ENCODE assay signal across 12 mouse cellular contexts in the genomic region with DNA sequence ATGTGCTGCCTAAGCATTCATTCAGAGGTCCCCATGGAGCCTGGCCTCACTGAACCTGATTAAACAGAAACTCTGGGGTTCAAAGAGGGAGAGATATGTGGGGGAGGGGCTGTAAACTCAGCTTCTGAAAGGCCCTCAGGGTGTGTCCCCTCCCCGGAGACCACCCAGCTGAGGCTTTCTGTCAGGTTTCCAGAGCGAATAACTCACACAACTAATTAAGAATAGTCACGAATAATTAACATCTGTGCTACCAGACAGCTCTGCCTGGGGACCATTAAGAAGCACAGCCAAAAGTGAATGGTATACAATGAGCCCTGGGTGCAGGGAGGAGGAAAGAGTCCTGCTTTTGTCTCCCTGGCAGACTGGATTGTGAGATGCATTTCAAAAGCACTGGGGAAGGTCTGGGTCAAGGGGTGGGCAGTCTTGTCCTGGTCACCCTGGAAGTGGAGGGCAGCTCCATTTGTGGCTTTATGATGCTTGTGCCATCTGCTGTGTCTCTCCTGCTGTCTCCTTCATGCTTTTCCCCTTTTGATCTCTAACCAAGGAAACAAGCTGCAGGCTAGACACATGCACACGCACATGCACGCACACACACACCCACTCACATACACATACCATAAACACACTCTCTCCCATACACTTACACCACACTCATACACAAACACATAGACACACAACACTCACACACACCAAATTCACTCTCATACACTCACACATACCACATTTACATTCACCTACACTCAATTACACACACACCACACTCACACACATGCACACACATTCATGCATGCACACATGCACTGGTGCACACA. TPM values are rescaled to one million over a fixed set of nuclear protein-coding genes. Genes with fewer than 3 reads are reported as not detected.
DNase-seq lines count a peak whose midpoint lies in the region; ATAC-seq lines count a peak whose summit lies in the region.
"Had no signal": no experiment of that assay in that cellular context is flagged by ENCODE, and none has a peak within 500 bp of the region (broad histone marks: within the 10 kb centered on the region; RNA-seq: fewer than 3 reads in every experiment).

No protein-coding gene starts in this region.

- no peaks in the 10 kb centered on the region for H3K36me3 ChIP-seq in hindbrain, embryonic 10.5 days
- H3K36me3 ChIP-seq in midbrain, embryonic 14.5 days (ENCODE audit: control insufficient read depth, insufficient read depth, low read length), result no peaks in the 10 kb centered on the region

- peak; percentile 67 for DNase-seq in ES-CJ7 (ENCODE audit: low read depth, low spot score)
- DNase-seq in embryo, embryonic 11.5 days (ENCODE audit: low read depth, low spot score), result peak; percentile 47
- peak; percentile 77 for DNase-seq in hindbrain, embryonic 10.5 days (ENCODE audit: low spot score)
- DNase-seq in midbrain, embryonic 14.5 days, result peak; percentile 74
- DNase-seq in heart, postnatal 14 days, result no peak
- DNase-seq in thymus, postnatal 14 days, result no peak
- DNase-seq in left cerebral cortex, adult 11 months (ENCODE audit: low spot score), result no peak
- DNase-seq in cerebellum, postnatal 25 days, result no peak
- DNase-seq: adrenal gland, postnatal 10 days; gastrocnemius, adult 2 months; right cerebral cortex, postnatal 25 days had no signal

- H3K4me2 ChIP-seq in midbrain, embryonic 14.5 days (ENCODE audit: low read length), result no peak overlapping the region

- peak; percentile 80 for ATAC-seq in midbrain, embryonic 14.5 days (ENCODE audit: low FRiP score, low TSS enrichment)

- peak overlapping the region; percentile 70 for H3K27ac ChIP-seq in hindbrain, embryonic 10.5 days
- H3K27ac ChIP-seq in midbrain, embryonic 14.5 days (replicated peaks; ENCODE audit: low read depth, low read length), result peak overlapping the region; percentile 47; the same call in 1 of the 2 replicates
- H3K27ac ChIP-seq: gastrocnemius, adult 2 months had no signal

- no peak overlapping the region for H3K9ac ChIP-seq in midbrain, embryonic 14.5 days (replicated peaks; ENCODE audit: low read length)

- H3K4me1 ChIP-seq in hindbrain, embryonic 10.5 days (replicated peaks), result peaks cover 24% of the 10 kb centered on the region
- peaks cover 12% of the 10 kb centered on the region; the same call in 1 of the 2 replicates for H3K4me1 ChIP-seq in midbrain, embryonic 14.5 days (ENCODE audit: control insufficient read depth, insufficient read depth, low read length)

- 0 out of 2 replicates have a peak, but pooled peaks cover 3% of the 10 kb centered on the region for H3K9me3 ChIP-seq in hindbrain, embryonic 10.5 days
- H3K9me3 ChIP-seq in midbrain, embryonic 14.5 days (ENCODE audit: control insufficient read depth, low read length), result no peaks in the 10 kb centered on the region

- H3K27me3 ChIP-seq in hindbrain, embryonic 10.5 days (ENCODE audit: insufficient read depth, poor library complexity, severe bottlenecking), result no peaks in the 10 kb centered on the region
- no peaks in the 10 kb centered on the region for H3K27me3 ChIP-seq in midbrain, embryonic 14.5 days (ENCODE audit: control insufficient read depth, insufficient read depth, low read length)
- H3K27me3 ChIP-seq: CH12.LX had no signal

- 18% methylated on average over 5 of the region's 5 CpGs for WGBS in hindbrain, embryonic 10.5 days
- 16% methylated on average over 5 of the region's 5 CpGs for WGBS in midbrain, embryonic 14.5 days

- H3K4me3 ChIP-seq in hindbrain, embryonic 10.5 days, result no peak overlapping the region
- no peak overlapping the region for H3K4me3 ChIP-seq in midbrain, embryonic 14.5 days (replicated peaks; ENCODE audit: low read depth, low read length)
- H3K4me3 ChIP-seq: gastrocnemius, adult 2 months had no signal

- intact Hi-C loops in heart, postnatal 14 days (cut with DNase I), result no loop called here

RNA-seq across cellular contexts. Expression of a gene that starts 49.7 kb away (rescaled TPM):
- polyA plus RNA-seq in hindbrain, embryonic 10.5 days (2016; fragmentation: Nextera tagmentation; extraction: Ambion mirVana), result 30.6 and 41.9 TPM in 2 replicates
- 15.3 and 21.7 TPM in 2 replicates for polyA plus RNA-seq in midbrain, embryonic 14.5 days (2014; fragmentation: Nextera tagmentation; extraction: Ambion mirVana)
- 10 to 100 TPM; 19.0 to 20.9 TPM for total RNA-seq in heart, postnatal 14 days (2021)

Comparison
In these comparisons a context has a peak if more than half of its experiments do, and no peak if none do; other contexts are left out.
1. DNase-seq: peak in ES-CJ7 (single experiment), embryo, embryonic 11.5 days (single experiment), hindbrain, embryonic 10.5 days (single experiment) and midbrain, embryonic 14.5 days (single experiment); none in heart, postnatal 14 days (0 of 2), thymus, postnatal 14 days (single experiment), left cerebral cortex, adult 11 months (single experiment) and cerebellum, postnatal 25 days (0 of 2).